Mouse (Mus musculus) liver, adult 2 months (tissue): ENCODE data around the gene Gpc4.

Experiments
- CTCF ChIP-seq: fragments of 200-500 bp; IDR thresholded peaks from 2 replicates; pipeline ENCODE4 v1.5.1; 2011; ENCODE audit warnings: low read depth, low read length, control low read depth
- POLR2A ChIP-seq: fragments of 200-500 bp; IDR thresholded peaks from 2 replicates; pipeline ENCODE4 v1.6.1; 2011; ENCODE audit warnings: low read length, control low read depth; ENCODE audit not compliant: insufficient read depth; ENCODE audit errors: extremely low read depth

GRCm38 (mm10) chrX:52109663-52110062 is 55.4 kb downstream of the Gpc4 start:
- no peak for TF ChIP-seq CTCF
- TF ChIP-seq POLR2A: no peak
